Mouse (Mus musculus): ENCODE measurements around the gene Ifngr1.

- TF ChIP-seq CTCF (IDR thresholded peaks at IDR 0.05; ENCODE audit: control insufficient read depth, insufficient read depth, insufficient replicate concordance, low read depth, low read length): no peak
- no peak for TF ChIP-seq POLR2A (IDR thresholded peaks at IDR 0.05; ENCODE audit: control insufficient read depth, low read depth, low read length)
These were observed 5.9 kb upstream of the Ifngr1 start for GRCm38 (mm10) chr10:19585860-19586259.

Data from testis, adult 2 months (tissue).